Mouse (Mus musculus): Measurements from ENCODE around the gene Kel. TPM values are rescaled to one million over a fixed set of nuclear protein-coding genes. Genes with fewer than 3 reads are reported as not detected.

Kel gene
- polyA plus RNA-seq, 1 experiment from 2014 or later, result 11.1 TPM

DNA sequence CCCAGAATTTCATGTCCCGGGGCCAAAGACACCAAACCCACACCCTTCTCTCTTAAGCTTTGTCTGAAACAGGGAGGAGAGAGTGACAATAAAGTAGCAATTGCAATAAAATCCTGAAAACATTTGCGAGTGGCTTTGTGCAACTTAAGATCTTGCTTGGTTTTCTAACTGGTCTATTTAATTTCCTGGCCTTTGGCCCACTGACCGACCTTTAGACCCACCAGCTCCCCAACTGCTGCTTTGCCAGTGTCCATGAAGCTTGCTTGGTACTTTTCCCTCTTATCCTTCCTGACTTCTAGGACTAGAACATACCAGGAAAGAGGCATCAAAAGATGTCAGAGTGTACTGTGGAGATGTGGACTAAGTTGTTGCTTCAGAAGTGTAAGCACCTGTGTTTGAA is 18.5 kb downstream of the Kel start:
- H3K4me2 ChIP-seq (replicated peaks), result no peak overlapping the region
- H3K36me3 ChIP-seq, result no peaks in the 10 kb centered on the region
- H3K9ac ChIP-seq, result no peak overlapping the region
- WGBS, result 86% methylated on average over 3 of the region's 3 CpGs
- H3K4me3 ChIP-seq, result no peak overlapping the region
- H3K27me3 ChIP-seq, result no peaks in the 10 kb centered on the region
- ATAC-seq (ENCODE audit: insufficient number of reproducible peaks, insufficient read depth, low FRiP score, low TSS enrichment), result no peak
- H3K27ac ChIP-seq, result no peak overlapping the region
- H3K4me1 ChIP-seq, result no peaks in the 10 kb centered on the region
- H3K9me3 ChIP-seq, result no peaks in the 10 kb centered on the region

DNA sequence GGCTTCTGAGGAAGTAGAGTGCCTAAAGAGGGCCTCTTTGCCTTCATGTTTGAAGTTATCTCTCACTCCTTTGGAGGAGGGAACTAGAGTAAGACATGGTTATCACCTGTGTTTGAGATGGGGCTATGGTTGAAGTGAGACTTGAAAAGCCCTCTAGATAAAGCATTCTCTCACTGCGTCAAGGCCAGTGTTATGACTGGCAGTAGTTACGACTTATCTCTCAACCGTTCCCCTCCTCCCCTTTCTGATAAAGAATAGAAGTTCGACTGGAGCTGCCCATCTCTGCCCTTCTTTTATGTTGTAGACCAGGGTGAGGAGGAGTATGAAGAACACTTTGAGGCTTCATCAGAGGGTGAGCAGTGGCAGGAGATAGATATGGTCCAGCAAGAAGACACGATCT is 19.2 kb downstream of the Kel start:
- 93% methylated on average over 5 of the region's 5 CpGs for WGBS
- Histone ChIP-seq H3K9ac (no peak overlapping the region), H3K27ac (no peak overlapping the region), H3K4me2 (replicated peaks) (no peak overlapping the region), H3K9me3 (no peaks in the 10 kb centered on the region), H3K4me1 (no peaks in the 10 kb centered on the region), H3K4me3 (no peak overlapping the region), H3K36me3 (no peaks in the 10 kb centered on the region), H3K27me3 (no peaks in the 10 kb centered on the region)
- ATAC-seq (ENCODE audit: insufficient number of reproducible peaks, insufficient read depth, low FRiP score, low TSS enrichment), result no peak

DNA sequence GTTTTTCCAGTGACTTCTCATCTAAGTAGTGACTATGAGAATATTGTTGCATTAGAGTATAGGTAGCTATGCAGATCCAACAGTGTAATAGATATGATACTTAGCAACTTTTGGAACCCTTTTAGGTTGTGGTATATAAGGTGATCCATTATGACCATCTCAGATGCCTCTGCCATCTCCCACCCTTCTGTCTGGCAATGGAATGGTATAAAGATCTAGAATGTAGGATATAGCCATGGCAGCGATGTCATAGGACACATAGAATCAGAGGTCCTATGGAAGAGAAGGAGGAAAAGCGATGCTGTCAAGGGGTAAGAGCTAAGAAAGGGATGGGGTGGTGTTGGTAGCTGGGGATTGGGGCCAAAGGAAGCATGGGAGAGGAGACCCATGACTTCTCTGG is 20.0 kb downstream of the Kel start, which contains the start of gene Llcfc1:
Gene Llcfc1 (plus strand): TSS at position 301 of the 400 bp plus-strand sequence.
- ATAC-seq (ENCODE audit: insufficient number of reproducible peaks, insufficient read depth, low FRiP score, low TSS enrichment), result no peak
- H3K4me1 ChIP-seq, result no peaks in the 10 kb centered on the region
- no peaks in the 10 kb centered on the region for H3K27me3 ChIP-seq
- no peaks in the 10 kb centered on the region for H3K9me3 ChIP-seq
- H3K9ac ChIP-seq, result no peak within 1 kb of the TSS
- H3K4me2 ChIP-seq (replicated peaks), result no peak within 1 kb of the TSS
- H3K4me3 ChIP-seq, result no peak within 1 kb of the TSS
- 90% methylated on average over 2 of the region's 2 CpGs for WGBS
- H3K36me3 ChIP-seq, result no peaks in the 10 kb centered on the region
- H3K27ac ChIP-seq, result no peak within 1 kb of the TSS

DNA sequence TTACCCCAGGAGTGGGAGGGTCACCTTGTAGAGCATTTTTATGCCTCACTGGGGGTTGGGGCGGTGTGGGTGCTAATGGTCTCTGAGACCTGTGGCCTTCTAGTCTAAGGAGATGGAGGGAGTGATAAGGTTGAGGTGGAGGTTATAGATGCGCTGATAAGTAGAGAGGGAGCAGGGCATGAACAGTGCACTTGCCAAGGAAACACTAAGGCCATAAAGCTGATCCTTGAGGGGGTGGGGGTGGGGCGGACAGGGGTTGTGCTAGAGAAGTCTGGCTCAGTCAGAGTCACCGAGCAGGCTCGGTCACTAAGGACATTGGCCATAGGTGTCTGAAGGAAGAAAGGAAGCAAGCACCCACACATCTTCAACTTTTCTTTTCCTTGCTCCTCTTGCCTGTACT is 22.5 kb downstream of the Kel start:
- Histone ChIP-seq H3K4me3 (no peak overlapping the region), H3K9ac (no peak overlapping the region), H3K9me3 (no peaks in the 10 kb centered on the region), H3K4me1 (no peaks in the 10 kb centered on the region), H3K4me2 (replicated peaks) (no peak overlapping the region), H3K27ac (no peak overlapping the region), H3K36me3 (no peaks in the 10 kb centered on the region), H3K27me3 (no peaks in the 10 kb centered on the region)
- no peak for ATAC-seq (ENCODE audit: insufficient number of reproducible peaks, insufficient read depth, low FRiP score, low TSS enrichment)
- WGBS, result 86% methylated on average over 5 of the region's 5 CpGs

DNA sequence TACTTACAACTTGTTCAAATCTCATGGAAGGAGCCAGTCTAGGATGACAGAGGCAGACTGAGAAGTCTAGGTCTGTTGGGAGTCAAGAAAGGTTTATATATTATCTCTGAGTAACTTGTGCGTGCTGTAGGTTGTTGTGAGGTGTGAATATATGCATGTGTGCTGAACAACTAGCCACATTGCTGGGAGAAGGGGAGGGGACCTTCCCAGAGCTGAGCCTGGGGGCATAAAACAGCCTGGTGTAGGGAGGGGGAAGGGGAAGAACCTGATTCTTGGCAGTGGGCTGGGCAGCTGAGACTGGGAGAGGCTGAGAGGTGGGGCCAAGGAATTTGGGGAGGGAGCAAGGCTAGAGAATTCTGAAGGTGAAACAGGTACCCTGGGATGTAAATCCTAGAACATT is 23.5 kb downstream of the Kel start, which contains the start of gene Trpv5:
Gene Trpv5 (minus strand): TSS at position 101 of the 400 bp plus-strand sequence.
- H3K4me1 ChIP-seq, result no peaks in the 10 kb centered on the region
- no peak within 1 kb of the TSS for H3K4me2 ChIP-seq (replicated peaks)
- no peak within 1 kb of the TSS for H3K27ac ChIP-seq
- H3K9me3 ChIP-seq, result no peaks in the 10 kb centered on the region
- WGBS, result 72% methylated on average over 1 of the region's 1 CpGs
- H3K36me3 ChIP-seq, result no peaks in the 10 kb centered on the region
- H3K4me3 ChIP-seq, result no peak within 1 kb of the TSS
- H3K27me3 ChIP-seq, result no peaks in the 10 kb centered on the region
- ATAC-seq (ENCODE audit: insufficient number of reproducible peaks, insufficient read depth, low FRiP score, low TSS enrichment), result no peak
- H3K9ac ChIP-seq, result no peak within 1 kb of the TSS

- no peak overlapping the region for H3K27ac ChIP-seq
- no peak overlapping the region for H3K4me2 ChIP-seq (replicated peaks)
- no peaks in the 10 kb centered on the region for H3K9me3 ChIP-seq
- H3K4me3 ChIP-seq, result no peak overlapping the region
- no peak overlapping the region for H3K9ac ChIP-seq
- H3K4me1 ChIP-seq, result no peaks in the 10 kb centered on the region
- H3K36me3 ChIP-seq, result no peaks in the 10 kb centered on the region
- H3K27me3 ChIP-seq, result no peaks in the 10 kb centered on the region
- ATAC-seq (ENCODE audit: insufficient number of reproducible peaks, insufficient read depth, low FRiP score, low TSS enrichment), result no peak
- WGBS, result 89% methylated on average over 2 of the region's 2 CpGs
These were observed 27.6 kb downstream of the Kel start for GRCm38 (mm10) chr6:41676530-41676929.

DNA sequence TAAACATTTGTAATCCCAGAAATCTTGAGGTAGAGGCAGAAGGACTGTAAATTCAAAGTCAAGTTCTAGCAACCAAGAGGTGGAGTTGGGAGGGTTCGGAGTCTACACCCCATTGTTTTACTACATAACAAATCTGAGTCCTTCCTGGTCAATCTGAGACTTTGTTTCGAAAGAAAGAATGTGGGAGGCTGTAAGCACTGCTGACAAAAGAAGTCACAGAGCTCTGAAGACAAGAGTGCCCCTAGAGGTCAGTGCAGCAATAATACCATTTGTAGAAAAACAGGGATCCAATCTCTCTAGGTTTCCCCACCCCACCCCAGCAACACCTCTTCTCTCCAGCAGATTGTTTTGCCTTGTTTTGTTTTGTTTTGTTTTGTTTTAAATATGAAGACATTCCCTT is 41.8 kb downstream of the Kel start:
- Histone ChIP-seq H3K27ac (no peak overlapping the region), H3K9me3 (no peaks in the 10 kb centered on the region), H3K9ac (no peak overlapping the region), H3K4me3 (no peak overlapping the region), H3K36me3 (no peaks in the 10 kb centered on the region), H3K4me2 (replicated peaks) (no peak overlapping the region), H3K4me1 (no peaks in the 10 kb centered on the region), H3K27me3 (no peaks in the 10 kb centered on the region)
- 38% methylated on average over 2 of the region's 2 CpGs for WGBS
- ATAC-seq (ENCODE audit: insufficient number of reproducible peaks, insufficient read depth, low FRiP score, low TSS enrichment), result no peak

- no peaks in the 10 kb centered on the region for H3K27me3 ChIP-seq
- WGBS, result 83% methylated on average over 1 of the region's 1 CpGs
- H3K27ac ChIP-seq, result no peak overlapping the region
- H3K9ac ChIP-seq, result no peak overlapping the region
- no peak overlapping the region for H3K4me2 ChIP-seq (replicated peaks)
- ATAC-seq (ENCODE audit: insufficient number of reproducible peaks, insufficient read depth, low FRiP score, low TSS enrichment), result no peak
- H3K9me3 ChIP-seq, result no peaks in the 10 kb centered on the region
- H3K36me3 ChIP-seq, result no peaks in the 10 kb centered on the region
- H3K4me1 ChIP-seq, result no peaks in the 10 kb centered on the region
- no peak overlapping the region for H3K4me3 ChIP-seq
These were observed 45.7 kb downstream of the Kel start for GRCm38 (mm10) chr6:41658487-41658886.

DNA sequence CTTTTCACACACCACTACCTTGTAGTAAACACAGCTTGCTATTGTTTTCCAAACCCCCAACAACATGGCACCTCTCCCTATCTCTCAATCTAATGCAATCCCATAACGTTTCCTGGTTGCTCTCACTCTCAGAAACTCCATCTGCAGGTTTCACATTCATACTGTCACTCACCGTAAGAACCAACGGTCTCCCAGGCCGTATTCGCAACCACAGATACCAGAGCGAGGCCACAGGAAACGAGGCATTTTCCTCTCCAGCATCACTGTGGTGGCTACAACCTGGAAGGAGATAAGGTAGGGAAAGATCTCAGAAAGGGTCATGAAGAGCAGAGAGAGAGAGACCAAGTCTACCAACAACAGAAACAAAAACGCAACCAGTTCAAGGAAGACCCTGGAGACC is 49.5 kb downstream of the Kel start:
- no peak for ATAC-seq (ENCODE audit: insufficient number of reproducible peaks, insufficient read depth, low FRiP score, low TSS enrichment)
- WGBS, result 82% methylated on average over 8 of the region's 8 CpGs

DNA sequence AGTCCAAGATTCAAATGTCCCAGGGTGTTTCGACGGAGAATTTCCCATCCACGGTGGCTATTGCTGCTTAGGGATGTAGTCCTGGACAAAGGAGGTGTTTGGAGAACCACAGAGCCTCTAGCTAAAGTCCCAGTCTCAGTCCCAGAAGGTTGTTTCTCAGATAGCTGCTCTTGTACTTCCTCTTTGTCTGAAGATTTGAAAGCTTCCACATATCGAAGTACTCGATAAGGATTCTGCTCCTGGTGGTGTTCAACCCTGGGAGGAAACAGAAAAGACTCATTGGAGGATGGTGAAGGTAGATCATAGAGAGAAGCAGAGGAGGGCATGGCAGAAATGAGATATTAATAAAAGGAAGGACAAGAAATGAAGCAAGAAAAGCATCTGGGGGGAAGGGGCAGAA is 51.0 kb downstream of the Kel start:
- no peak overlapping the region for H3K9ac ChIP-seq
- no peak overlapping the region for H3K27ac ChIP-seq
- ATAC-seq (ENCODE audit: insufficient number of reproducible peaks, insufficient read depth, low FRiP score, low TSS enrichment), result no peak
- no peaks in the 10 kb centered on the region for H3K36me3 ChIP-seq
- H3K4me2 ChIP-seq (replicated peaks), result no peak overlapping the region
- H3K4me1 ChIP-seq, result no peaks in the 10 kb centered on the region
- H3K27me3 ChIP-seq, result no peaks in the 10 kb centered on the region
- 93% methylated on average over 5 of the region's 5 CpGs for WGBS
- H3K9me3 ChIP-seq, result no peaks in the 10 kb centered on the region
- no peak overlapping the region for H3K4me3 ChIP-seq

More for the DNA sequence above, 49.5 kb downstream of the Kel start:
- Histone ChIP-seq H3K27me3 (no peaks in the 10 kb centered on the region), H3K27ac (no peak overlapping the region), H3K9ac (no peak overlapping the region), H3K9me3 (no peaks in the 10 kb centered on the region), H3K4me1 (no peaks in the 10 kb centered on the region), H3K4me2 (replicated peaks) (no peak overlapping the region), H3K36me3 (no peaks in the 10 kb centered on the region), H3K4me3 (no peak overlapping the region)

- H3K9me3 ChIP-seq, result no peaks in the 10 kb centered on the region
- no peaks in the 10 kb centered on the region for H3K27me3 ChIP-seq
- no peaks in the 10 kb centered on the region for H3K36me3 ChIP-seq
- H3K27ac ChIP-seq, result no peak overlapping the region
- H3K9ac ChIP-seq, result no peak overlapping the region
- no peaks in the 10 kb centered on the region for H3K4me1 ChIP-seq
- no peak overlapping the region for H3K4me2 ChIP-seq (replicated peaks)
- ATAC-seq (ENCODE audit: insufficient number of reproducible peaks, insufficient read depth, low FRiP score, low TSS enrichment), result no peak
- no peak overlapping the region for H3K4me3 ChIP-seq
These were observed 57.5 kb downstream of the Kel start for GRCm38 (mm10) chr6:41646672-41647071.

DNA sequence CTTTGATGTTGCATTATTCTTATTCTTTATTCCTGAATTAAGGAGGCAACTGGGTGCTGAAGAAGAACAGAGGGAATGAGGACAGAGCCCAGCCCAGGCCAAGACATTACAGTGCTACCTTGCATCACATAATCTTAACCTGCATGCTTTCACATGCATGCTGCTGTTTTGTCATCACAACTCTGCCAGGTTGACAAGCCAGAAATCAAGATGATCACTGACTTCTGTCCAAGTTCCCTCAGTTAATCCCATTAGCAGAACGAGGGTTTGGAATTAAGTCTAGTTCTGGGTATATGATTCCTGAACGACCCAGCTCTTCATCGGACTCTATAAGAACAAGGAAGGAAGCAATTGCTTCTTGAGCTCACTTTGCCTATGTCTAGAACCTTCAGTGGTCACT is 57.9 kb downstream of the Kel start:
- no peaks in the 10 kb centered on the region for H3K4me1 ChIP-seq
- H3K36me3 ChIP-seq, result no peaks in the 10 kb centered on the region
- H3K9me3 ChIP-seq, result no peaks in the 10 kb centered on the region
- ATAC-seq (ENCODE audit: insufficient number of reproducible peaks, insufficient read depth, low FRiP score, low TSS enrichment), result no peak
- no peak overlapping the region for H3K4me3 ChIP-seq
- H3K4me2 ChIP-seq (replicated peaks), result no peak overlapping the region
- no peaks in the 10 kb centered on the region for H3K27me3 ChIP-seq
- no peak overlapping the region for H3K27ac ChIP-seq
- WGBS, result 85% methylated on average over 3 of the region's 3 CpGs
- H3K9ac ChIP-seq, result no peak overlapping the region

DNA sequence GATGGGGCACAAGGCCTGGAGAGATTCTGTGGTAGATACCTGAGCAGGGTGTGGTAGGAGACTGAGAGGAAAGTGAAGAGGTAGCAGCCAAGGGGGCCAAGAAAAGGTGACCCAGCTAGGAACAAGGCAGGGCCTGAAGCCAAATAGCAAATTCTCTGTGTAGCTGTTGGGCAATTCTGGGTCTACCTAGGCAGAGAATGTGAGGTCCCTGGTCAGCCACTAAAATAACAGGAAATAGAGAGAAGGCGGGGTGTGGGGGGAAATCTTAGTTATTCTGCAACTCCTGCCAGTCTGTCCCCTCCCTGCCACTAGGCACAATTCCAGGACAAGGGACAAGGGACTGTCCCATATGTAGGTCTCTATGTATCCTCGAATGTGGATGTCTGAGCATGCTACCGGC is 60.9 kb downstream of the Kel start:
- no peak for ATAC-seq (ENCODE audit: insufficient number of reproducible peaks, insufficient read depth, low FRiP score, low TSS enrichment)
- no peak overlapping the region for H3K4me3 ChIP-seq

More for the DNA sequence above, 60.9 kb downstream of the Kel start:
- Histone ChIP-seq H3K9me3 (no peaks in the 10 kb centered on the region), H3K27ac (no peak overlapping the region), H3K4me1 (no peaks in the 10 kb centered on the region), H3K4me2 (replicated peaks) (no peak overlapping the region), H3K36me3 (no peaks in the 10 kb centered on the region), H3K27me3 (no peaks in the 10 kb centered on the region), H3K9ac (no peak overlapping the region)
- WGBS, result 90% methylated on average over 3 of the region's 3 CpGs
